In the genomic region with DNA sequence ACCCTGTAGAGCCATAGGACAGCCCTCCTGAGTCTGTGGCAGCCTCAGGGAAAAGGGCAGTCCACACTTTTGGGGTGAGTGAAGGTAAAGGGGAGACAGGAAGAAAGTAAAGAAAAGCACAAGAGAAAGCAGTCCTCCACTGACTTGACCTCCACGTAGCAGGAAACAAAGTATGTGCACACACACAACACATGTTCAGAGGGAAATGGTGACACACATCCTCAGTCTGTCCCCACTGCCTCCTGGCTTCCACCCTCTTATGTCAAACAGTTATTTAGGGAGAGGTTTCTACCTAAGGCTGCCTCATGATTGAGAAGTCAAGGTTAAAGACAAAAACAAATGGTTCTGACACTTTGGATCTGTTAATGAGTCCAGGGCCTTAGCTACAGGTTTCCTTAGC, we compare ENCODE assay signal across 28 mouse cellular contexts.
A peak's percentile ranks its signal among the peaks of the same experiment; 100 is the strongest.
DNase-seq lines count a peak whose midpoint lies in the region; ATAC-seq and TF ChIP-seq lines count a peak whose summit lies in the region.
"Had no signal": no experiment of that assay in that cellular context is flagged by ENCODE, and none has a peak within 500 bp of the region (broad histone marks: within the 10 kb centered on the region; RNA-seq: fewer than 3 reads in every experiment).

No protein-coding gene starts in this region.

- peaks cover 2% of the 10 kb centered on the region; the same call in 1 of the 2 replicates for H3K4me1 ChIP-seq in bone marrow, adult 2 months (ENCODE audit: control insufficient read depth, insufficient read depth, low read length)
- H3K4me1 ChIP-seq: forebrain, embryonic 12.5 days; forebrain, embryonic 15.5 days; hindbrain, embryonic 15.5 days; intestine, embryonic 15.5 days had no signal

- DNase-seq in layer of hippocampus, adult 2 months (ENCODE audit: low spot score in 2 of 2) = no peak
- DNase-seq in layer of hippocampus, adult 11-12 months (ENCODE audit: low spot score) = no peak
- DNase-seq in 416B (ENCODE audit: low read depth) = peak; percentile 87
- no peak for DNase-seq in right cerebral cortex, postnatal 36 days (ENCODE audit: low spot score in 2 of 2)
- no peak for DNase-seq in kidney, adult 11 months
- DNase-seq: adrenal gland, postnatal 10 days; adrenal gland, postnatal 36 days; cerebellum, adult 11 months; cerebellum, adult 2 months; cerebellum, adult 9-11 months; cerebellum, postnatal 25 days; embryo, embryonic 11 days; gastrocnemius, postnatal 25 days; heart, adult 2 months; heart, postnatal 14 days; heart, postnatal 4 days had no signal

- no peak for TF ChIP-seq CTCF in layer of hippocampus, adult 2 months (conservative IDR thresholded peaks at IDR 0.05)
- TF ChIP-seq CTCF in bone marrow, adult 2 months (IDR thresholded peaks at IDR 0.05; ENCODE audit: control insufficient read depth, insufficient read depth, low read length) = no peak

- no peak for TF ChIP-seq POLR2A in bone marrow, adult 2 months (IDR thresholded peaks at IDR 0.05; ENCODE audit: borderline replicate concordance, control insufficient read depth, low read depth, low read length)

- no peak overlapping the region for H3K4me3 ChIP-seq in layer of hippocampus, adult 2 months
- H3K4me3 ChIP-seq in bone marrow, adult 2 months (replicated peaks; ENCODE audit: control insufficient read depth, low read depth, low read length) = no peak overlapping the region
- H3K4me3 ChIP-seq: embryonic facial prominence, embryonic 10.5 days; embryonic facial prominence, embryonic 13.5 days; erythroblast, embryonic 14.5 days; forebrain, embryonic 12.5 days; forebrain, embryonic 15.5 days; heart, adult 2 months; heart, embryonic 12.5 days; hindbrain, embryonic 12.5 days; hindbrain, embryonic 15.5 days; intestine, embryonic 15.5 days had no signal

- H3K27ac ChIP-seq in layer of hippocampus, adult 2 months = 0 out of 2 replicates have a peak overlapping the region, but pooled peaks have one; percentile 14
- peak overlapping the region; percentile 86 for H3K27ac ChIP-seq in bone marrow, adult 2 months (ENCODE audit: control insufficient read depth, insufficient read depth, low read depth, low read length, poor library complexity)
- H3K27ac ChIP-seq: embryonic facial prominence, embryonic 10.5 days; embryonic facial prominence, embryonic 13.5 days; forebrain, embryonic 12.5 days; forebrain, embryonic 15.5 days; heart, adult 2 months; hindbrain, embryonic 12.5 days; hindbrain, embryonic 15.5 days; intestine, embryonic 15.5 days had no signal

- WGBS in bone marrow, adult 2 months = 32% methylated on average over 1 of the region's 1 CpGs

- peak; percentile 43 for ATAC-seq in inflammation-experienced regulatory T-cells, adult 6 months
- no peak for ATAC-seq in activated CD4-positive, CD25-positive, alpha-beta regulatory T cell, adult 4 months
- ATAC-seq: forebrain, embryonic 15.5 days; intestine, embryonic 15.5 days had no signal
